Mouse (Mus musculus): ENCODE measurements around the gene Gm28374.

- TF ChIP-seq CTCF (IDR thresholded peaks at IDR 0.05; ENCODE audit: control insufficient read depth, insufficient read depth, low read length) (no peak), POLR2A (IDR thresholded peaks at IDR 0.05; ENCODE audit: borderline replicate concordance, control insufficient read depth, low read depth, low read length) (peak; percentile 78; the same call in 1 of the 2 replicates)
Observed at GRCm38 (mm10) chr19:6127760-6128341, 45.8 kb upstream of the Gm28374 start, which contains the start of gene Snx15.
